Mouse (Mus musculus) hindbrain, embryonic 16.5 days (tissue): ENCODE data around the gene Pus3. TPM values are rescaled to one million over a fixed set of nuclear protein-coding genes. Genes with fewer than 3 reads are reported as not detected.

Source experiments
- ATAC-seq: fragments of 200-750 bp; cut with Nextera tagmentation; 2 replicates; pipeline ENCODE4 v1.8.0; 2017; ENCODE audit warnings: moderate TSS enrichment, moderate library complexity
- H3K27ac ChIP-seq: fragments of 300-500 bp; sonication (generic); 2 replicates; pipeline ENCODE4 v1.5.1; 2014; ENCODE audit warnings: low read depth, mild to moderate bottlenecking, control low read depth, low read length, moderate library complexity
- H3K27me3 ChIP-seq: fragments of 300-500 bp; sonication (generic); replicated peaks from 2 replicates; pipeline ENCODE4 v1.6.1; 2014; ENCODE audit warnings: low read length; ENCODE audit not compliant: control insufficient read depth, insufficient read depth
- H3K36me3 ChIP-seq: fragments of 300-500 bp; sonication (generic); 2 replicates; pipeline ENCODE4 v1.6.1; 2014; ENCODE audit warnings: mild to moderate bottlenecking, low read length, moderate library complexity, mixed read lengths; ENCODE audit not compliant: control insufficient read depth, insufficient read depth
- H3K4me1 ChIP-seq: fragments of 300-500 bp; sonication (generic); 2 replicates; pipeline ENCODE4 v1.6.1; 2014; ENCODE audit warnings: low read depth, low read length; ENCODE audit not compliant: control insufficient read depth, insufficient read depth
- H3K4me2 ChIP-seq: fragments of 300-500 bp; sonication (generic); 2 replicates; pipeline ENCODE4 v1.6.1; 2014; ENCODE audit warnings: mild to moderate bottlenecking, low read length, control low read depth, moderate library complexity
- H3K4me3 ChIP-seq: fragments of 300-500 bp; sonication (generic); 2 replicates; pipeline ENCODE4 v1.5.1; 2014; ENCODE audit warnings: mild to moderate bottlenecking, low read length, control low read depth, moderate library complexity
- H3K9ac ChIP-seq: fragments of 300-500 bp; sonication (generic); 2 replicates; pipeline ENCODE4 v1.6.1; 2014; ENCODE audit warnings: low read depth, mild to moderate bottlenecking, control low read depth, low read length, moderate library complexity
- H3K9me3 ChIP-seq: fragments of 300-500 bp; sonication (generic); 2 replicates; pipeline ENCODE4 v1.6.1; 2014; ENCODE audit warnings: mild to moderate bottlenecking, low read length, moderate library complexity; ENCODE audit not compliant: control insufficient read depth
- WGBS: fragments of 180-500 bp; shearing (Covaris S2); extraction: QIAGEN DNeasy Blood & Tissue Kit; methylation state at CpG from one replicate; pipeline ENCODE4 v1.1.7; 2014; 5-methylcytosine and 5-hydroxymethylcytosine counted together
- polyA plus RNA-seq: library from polyadenylated mRNA; unstranded; fragments of >200 nt; fragmentation: Nextera tagmentation; extraction: Ambion mirVana; gene quantifications from 2 replicates; pipeline ENCODE4 v1.2.1, GENCODE M21; 2015

Gene Pus3
- polyA plus RNA-seq, result 14.1 and 15.2 TPM in 2 replicates

DNA sequence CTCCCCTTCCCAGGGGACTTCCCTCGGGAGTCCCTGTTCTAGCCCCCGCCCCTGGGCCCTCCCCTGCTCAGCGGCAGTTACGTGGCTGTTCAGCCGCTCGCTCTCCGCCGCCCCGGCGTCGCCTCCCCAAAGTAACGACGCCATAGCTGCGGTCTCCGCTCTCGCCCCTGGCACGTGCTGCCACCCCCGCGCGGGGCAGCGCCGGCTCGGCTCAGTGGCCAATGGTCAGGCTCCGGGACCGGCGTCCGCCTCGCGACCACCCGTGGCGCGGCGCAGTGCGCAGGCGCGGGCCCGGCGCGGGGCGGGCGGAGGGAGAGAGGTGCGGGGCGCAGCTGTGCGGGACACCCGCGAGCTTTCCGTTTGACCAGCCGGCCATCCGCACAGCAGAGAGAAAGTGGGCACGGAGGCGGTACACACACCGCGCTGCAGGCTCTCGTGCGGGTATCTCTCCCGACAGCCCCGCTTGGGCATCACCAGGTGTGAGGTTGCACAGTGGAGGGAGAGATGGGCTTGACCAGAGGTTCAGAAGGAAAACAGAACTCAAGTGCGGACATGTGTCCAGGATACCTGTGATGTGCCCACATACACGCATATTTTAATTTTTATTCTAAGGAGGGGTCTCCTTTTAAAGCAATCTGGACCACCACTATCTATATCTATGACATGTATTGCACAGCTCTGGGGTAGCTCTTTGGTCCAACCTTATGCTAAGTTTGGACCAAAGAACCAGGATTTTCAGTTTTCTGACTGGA is at the start of gene Pus3, which contains the start of gene Ddx25:
Pus3 (plus strand) TSS at position 339 of the 752 bp plus-strand sequence.
Ddx25 (minus strand) TSS at position 272 of the 752 bp plus-strand sequence.
- no peaks in the 10 kb centered on the region for H3K9me3 ChIP-seq
- H3K27ac ChIP-seq, result peak within 1 kb of the TSS; percentile 89
- WGBS, result under 1% methylated on average over 59 of the region's 59 CpGs
- H3K27me3 ChIP-seq, result no peaks in the 10 kb centered on the region
- peaks cover 12% of the 10 kb centered on the region for H3K36me3 ChIP-seq
- peak; percentile 87 for ATAC-seq
- peak within 1 kb of the TSS; percentile 64 for H3K4me3 ChIP-seq
- H3K9ac ChIP-seq, result peak within 1 kb of the TSS; percentile 74
- H3K4me2 ChIP-seq, result peak within 1 kb of the TSS; percentile 96
- peaks cover 11% of the 10 kb centered on the region for H3K4me1 ChIP-seq

GRCm38 (mm10) chr9:35513900-35514299 is 44.5 kb upstream of the Pus3 start:
- H3K27ac ChIP-seq, result no peak overlapping the region
- no peak overlapping the region for H3K4me3 ChIP-seq
- no peak overlapping the region for H3K4me2 ChIP-seq
- H3K4me1 ChIP-seq, result no peaks in the 10 kb centered on the region
- WGBS, result 87% methylated on average over 4 of the region's 4 CpGs
- H3K9ac ChIP-seq, result no peak overlapping the region
- ATAC-seq, result no peak
- no peaks in the 10 kb centered on the region for H3K36me3 ChIP-seq
- H3K9me3 ChIP-seq, result no peaks in the 10 kb centered on the region
- no peaks in the 10 kb centered on the region for H3K27me3 ChIP-seq

DNA sequence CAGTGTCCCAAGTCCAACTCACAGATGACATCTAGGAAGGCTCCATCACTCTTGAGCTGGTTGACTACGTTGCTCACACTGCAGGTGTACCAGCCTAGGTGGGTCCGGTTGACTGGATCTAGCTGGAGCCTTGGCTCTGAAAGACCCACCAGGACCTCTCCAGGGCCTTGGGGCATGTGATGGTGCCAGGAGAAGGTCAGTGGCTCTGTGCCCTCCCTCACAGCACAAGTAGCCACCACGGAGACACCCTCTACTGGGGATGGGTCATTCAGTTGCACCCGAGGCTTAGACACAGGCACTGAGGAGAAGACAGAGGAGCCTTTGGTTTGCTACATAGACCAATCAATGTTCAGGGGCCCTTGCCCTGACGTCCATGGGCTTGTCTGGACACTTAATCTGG is 42.2 kb upstream of the Pus3 start:
- no peak overlapping the region for H3K9ac ChIP-seq
- no peaks in the 10 kb centered on the region for H3K36me3 ChIP-seq
- no peak overlapping the region for H3K4me3 ChIP-seq
- H3K27me3 ChIP-seq, result no peaks in the 10 kb centered on the region
- no peaks in the 10 kb centered on the region for H3K9me3 ChIP-seq
- H3K4me1 ChIP-seq, result no peaks in the 10 kb centered on the region
- no peak overlapping the region for H3K4me2 ChIP-seq
- no peak overlapping the region for H3K27ac ChIP-seq
- ATAC-seq, result no peak
- WGBS, result 90% methylated on average over 5 of the region's 5 CpGs

GRCm38 (mm10) chr9:35516711-35517110 is 41.7 kb upstream of the Pus3 start:
- no peak overlapping the region for H3K9ac ChIP-seq
- no peak for ATAC-seq
- H3K4me2 ChIP-seq, result no peak overlapping the region
- 93% methylated on average over 16 of the region's 16 CpGs for WGBS
- no peak overlapping the region for H3K4me3 ChIP-seq
- no peak overlapping the region for H3K27ac ChIP-seq
- no peaks in the 10 kb centered on the region; the same call in 1 of the 2 replicates for H3K27me3 ChIP-seq
- H3K36me3 ChIP-seq, result no peaks in the 10 kb centered on the region
- H3K9me3 ChIP-seq, result no peaks in the 10 kb centered on the region
- no peaks in the 10 kb centered on the region for H3K4me1 ChIP-seq

- Histone ChIP-seq H3K9me3 (no peaks in the 10 kb centered on the region), H3K4me2 (no peak within 1 kb of the TSS), H3K27me3 (no peaks in the 10 kb centered on the region; the same call in 1 of the 2 replicates), H3K27ac (no peak within 1 kb of the TSS), H3K4me3 (no peak within 1 kb of the TSS), H3K4me1 (peaks cover under 1% of the 10 kb centered on the region), H3K36me3 (no peaks in the 10 kb centered on the region), H3K9ac (no peak within 1 kb of the TSS)
- 86% methylated on average over 3 of the region's 3 CpGs for WGBS
- ATAC-seq, result no peak
Measured at GRCm38 (mm10) chr9:35518169-35518568, 40.2 kb upstream of the Pus3 start, which contains the start of gene Gm1113. Gm1113 (minus strand) TSS chr9:35518269.

- Histone ChIP-seq H3K9ac (no peak overlapping the region), H3K36me3 (no peaks in the 10 kb centered on the region), H3K27me3 (no peaks in the 10 kb centered on the region; the same call in 1 of the 2 replicates), H3K4me1 (peaks cover 13% of the 10 kb centered on the region), H3K27ac (no peak overlapping the region), H3K9me3 (no peaks in the 10 kb centered on the region), H3K4me2 (no peak overlapping the region), H3K4me3 (no peak overlapping the region)
- no peak for ATAC-seq
- 84% methylated on average over 6 of the region's 6 CpGs for WGBS
Measured at GRCm38 (mm10) chr9:35520631-35521348, 37.6 kb upstream of the Pus3 start.

DNA sequence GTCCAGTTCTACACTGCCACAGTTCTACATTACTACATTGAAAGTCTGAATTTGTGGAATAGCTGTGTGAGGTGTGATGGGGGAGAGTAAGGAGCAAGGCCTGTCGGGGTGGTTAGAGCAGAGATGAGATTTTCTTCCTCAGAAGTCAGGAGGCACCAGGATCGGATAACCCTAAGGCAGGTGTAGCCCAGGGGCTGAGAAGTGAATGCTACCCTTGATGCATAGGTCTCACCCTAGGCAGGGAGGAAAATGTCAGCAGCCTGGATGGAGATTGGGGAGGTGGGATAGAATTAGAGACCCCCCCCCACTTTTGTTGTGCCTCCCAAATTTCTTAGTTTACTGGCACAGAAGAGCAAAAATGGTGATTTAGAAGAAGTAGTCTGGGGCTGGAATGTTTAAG is 36.2 kb upstream of the Pus3 start:
- peaks cover 13% of the 10 kb centered on the region for H3K4me1 ChIP-seq
- H3K27ac ChIP-seq, result no peak overlapping the region
- no peak overlapping the region for H3K9ac ChIP-seq
- 83% methylated on average over 2 of the region's 2 CpGs for WGBS
- no peaks in the 10 kb centered on the region for H3K9me3 ChIP-seq
- H3K36me3 ChIP-seq, result no peaks in the 10 kb centered on the region
- ATAC-seq, result no peak
- H3K27me3 ChIP-seq, result no peaks in the 10 kb centered on the region; the same call in 1 of the 2 replicates
- H3K4me2 ChIP-seq, result no peak overlapping the region
- no peak overlapping the region for H3K4me3 ChIP-seq

DNA sequence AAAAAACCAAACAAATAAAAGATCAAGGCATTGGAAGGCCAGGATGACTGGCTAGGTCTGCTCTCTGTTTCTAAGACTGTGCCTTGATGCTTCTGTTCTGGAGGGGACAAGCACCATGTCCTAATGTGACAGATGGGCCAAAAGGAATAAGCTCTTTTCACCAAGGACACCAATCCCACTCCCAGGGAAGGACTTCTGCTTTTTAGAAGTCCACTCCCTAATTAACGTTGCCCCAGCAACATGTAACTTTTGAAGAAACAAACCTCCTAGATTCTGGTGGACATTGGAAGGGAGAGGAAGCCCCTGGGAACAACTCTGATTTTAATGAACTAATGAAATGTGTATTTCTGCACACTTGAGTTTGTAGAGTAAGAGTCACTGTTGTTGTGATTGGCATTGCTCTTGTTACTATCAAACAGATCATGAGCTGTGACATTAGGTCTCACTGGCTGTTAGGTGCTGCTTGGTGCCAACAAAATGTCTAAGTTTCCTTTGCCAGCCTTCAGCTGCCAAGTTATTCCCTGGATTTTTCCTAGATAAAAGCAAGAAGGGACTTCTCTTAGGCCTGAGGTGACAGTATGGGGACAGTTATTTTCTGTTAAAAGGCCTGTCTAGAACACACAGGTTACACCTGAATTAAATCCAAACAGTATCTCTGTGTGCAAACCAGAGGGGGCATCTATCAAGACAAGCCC is 35.4 kb upstream of the Pus3 start:
- Histone ChIP-seq H3K27ac (peak overlapping the region; percentile 25; the same call in 1 of the 2 replicates), H3K9me3 (no peaks in the 10 kb centered on the region), H3K27me3 (no peaks in the 10 kb centered on the region; the same call in 1 of the 2 replicates), H3K4me1 (peaks cover 13% of the 10 kb centered on the region), H3K4me2 (no peak overlapping the region), H3K9ac (no peak overlapping the region), H3K36me3 (no peaks in the 10 kb centered on the region), H3K4me3 (no peak overlapping the region)
- ATAC-seq, result peak; percentile 15; the same call in 1 of the 2 replicates
- 63% methylated on average over 1 of the region's 1 CpGs for WGBS
